Comparison of ENCODE assay signal across 9 mouse cellular contexts in the genomic region with DNA sequence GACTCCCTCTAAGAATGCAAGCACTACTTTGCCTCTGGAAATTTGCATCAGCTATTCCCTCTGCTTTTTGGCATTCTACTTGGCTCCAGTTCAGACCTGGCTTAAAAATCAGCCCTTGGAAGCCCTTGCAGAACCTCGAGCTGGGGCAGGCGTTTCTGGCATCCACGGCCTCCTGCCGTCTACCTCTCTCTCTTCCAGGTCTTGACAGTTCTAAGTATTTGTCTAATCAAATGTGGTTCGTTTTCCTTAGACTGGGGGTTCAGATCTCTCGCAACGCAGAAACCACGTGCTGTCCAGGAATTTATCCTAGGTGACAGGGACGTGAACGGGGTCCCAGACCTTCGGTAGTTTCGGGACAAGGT. TPM values are rescaled to one million over a fixed set of nuclear protein-coding genes. Genes with fewer than 3 reads are reported as not detected.
DNase-seq lines count a peak whose midpoint lies in the region; ATAC-seq and TF ChIP-seq lines count a peak whose summit lies in the region.
"Had no signal": no experiment of that assay in that cellular context is flagged by ENCODE, and none has a peak within 500 bp of the region (broad histone marks: within the 10 kb centered on the region; RNA-seq: fewer than 3 reads in every experiment).

No protein-coding gene starts in this region.

- peak overlapping the region; percentile 86 for H3K9ac ChIP-seq in liver, postnatal 0 days (replicated peaks)
- H3K9ac ChIP-seq in stomach, embryonic 16.5 days (ENCODE audit: low read length) = peak overlapping the region; percentile 99

- no peak for TF ChIP-seq EP300 in liver, postnatal 0 days (IDR thresholded peaks at IDR 0.05; ENCODE audit: low read depth)

- H3K4me2 ChIP-seq in liver, postnatal 0 days (ENCODE audit: low read depth, low read length) = peak overlapping the region; percentile 97
- peak overlapping the region; percentile 91 for H3K4me2 ChIP-seq in stomach, embryonic 16.5 days (ENCODE audit: low read depth, low read length)

- DNase-seq in right cerebral cortex, postnatal 10 days (ENCODE audit: low spot score in 2 of 2) = peak; percentile 78 to 81
- DNase-seq in right cerebral cortex, postnatal 36 days (ENCODE audit: low spot score in 2 of 2) = no peak
- peak; percentile 70 to 78 for DNase-seq in cerebellum, postnatal 36 days
- DNase-seq in heart, adult 8-10 months (ENCODE audit: low spot score) = peak; percentile 32
- peak; percentile 81 for DNase-seq in kidney, adult 9 months
- DNase-seq in liver, postnatal 0 days = no peak

- peak overlapping the region; percentile 69 for H3K4me3 ChIP-seq in liver, postnatal 0 days (ENCODE audit: low read depth, low read length)
- peak overlapping the region; percentile 81 for H3K4me3 ChIP-seq in stomach, embryonic 16.5 days (replicated peaks; ENCODE audit: low read length)

- peaks cover 14% of the 10 kb centered on the region for H3K4me1 ChIP-seq in liver, postnatal 0 days (ENCODE audit: insufficient read depth)
- peaks cover 22% of the 10 kb centered on the region for H3K4me1 ChIP-seq in stomach, embryonic 16.5 days (ENCODE audit: control insufficient read depth, insufficient read depth, low read length)

- 5% methylated on average over 12 of the region's 12 CpGs for WGBS in liver, postnatal 0 days (ENCODE audit: insufficient replicate concordance)
- 2% methylated on average over 12 of the region's 12 CpGs for WGBS in stomach, embryonic 16.5 days

- H3K36me3 ChIP-seq in liver, postnatal 0 days (replicated peaks; ENCODE audit: insufficient read depth, low read length) = no peaks in the 10 kb centered on the region
- no peaks in the 10 kb centered on the region for H3K36me3 ChIP-seq in stomach, embryonic 16.5 days (ENCODE audit: control insufficient read depth, insufficient read depth, low read length)

- ATAC-seq in liver, postnatal 0 days = no peak
- ATAC-seq in stomach, embryonic 16.5 days (ENCODE audit: insufficient read depth, low FRiP score) = no peak
- no peak for ATAC-seq in activated CD4-positive, CD25-positive, alpha-beta regulatory T cell, adult 4 months

- TF ChIP-seq CTCF in liver, postnatal 0 days (IDR thresholded peaks at IDR 0.05; ENCODE audit: low read depth) = no peak

- H3K27me3 ChIP-seq in liver, postnatal 0 days (ENCODE audit: insufficient read depth, low read length) = peaks cover 15% of the 10 kb centered on the region
- 0 out of 2 replicates have a peak, but pooled peaks cover 2% of the 10 kb centered on the region for H3K27me3 ChIP-seq in stomach, embryonic 16.5 days (ENCODE audit: control insufficient read depth, insufficient read depth, low read length)

- no peak overlapping the region for H3K27ac ChIP-seq in liver, postnatal 0 days (ENCODE audit: low read depth)
- peak overlapping the region; percentile 99 for H3K27ac ChIP-seq in stomach, embryonic 16.5 days (ENCODE audit: low read length)

- H3K9me3 ChIP-seq in liver, postnatal 0 days (ENCODE audit: low read length) = no peaks in the 10 kb centered on the region
- no peaks in the 10 kb centered on the region for H3K9me3 ChIP-seq in stomach, embryonic 16.5 days (replicated peaks; ENCODE audit: control insufficient read depth, low read length)

RNA-seq across cellular contexts. Expression of a gene that starts 0.3 kb away (rescaled TPM):
- total RNA-seq in heart, adult 8-10 months (2022) = 10 to 100 TPM; 15.1 to 17.1 (median 15.6) TPM
- polyA plus RNA-seq in liver, postnatal 0 days (2015; fragmentation: Nextera tagmentation; extraction: Ambion mirVana) = 3.3 and 4.1 TPM in 2 replicates
- polyA plus RNA-seq in stomach, embryonic 16.5 days (2015; fragmentation: Nextera tagmentation; extraction: Ambion mirVana) = 22.3 and 24.6 TPM in 2 replicates
- polyA plus RNA-seq in activated CD4-positive, CD25-positive, alpha-beta regulatory T cell, adult 4 months (2017; shearing (Covaris generic)) = not detected

RNA-seq across cellular contexts. Expression of a gene that starts 5.8 kb away (rescaled TPM):
- total RNA-seq in heart, adult 8-10 months (2022) = not detected
- not detected in 2 replicates for polyA plus RNA-seq in liver, postnatal 0 days (2015; fragmentation: Nextera tagmentation; extraction: Ambion mirVana)
- 0.19 and 0.30 TPM in 2 replicates for polyA plus RNA-seq in stomach, embryonic 16.5 days (2015; fragmentation: Nextera tagmentation; extraction: Ambion mirVana)
- polyA plus RNA-seq in activated CD4-positive, CD25-positive, alpha-beta regulatory T cell, adult 4 months (2017; shearing (Covaris generic)) = under 1 TPM in 1 of 2 experiments, not detected in 1; 0.17 TPM
- total RNA-seq: common myeloid progenitor, adult 5-6 weeks had no signal

RNA-seq across cellular contexts. Expression of a gene that starts 24.0 kb away (rescaled TPM):
- 10 to 100 TPM; 16.2 to 20.0 (median 18.2) TPM for total RNA-seq in heart, adult 8-10 months (2022)
- polyA plus RNA-seq in liver, postnatal 0 days (2015; fragmentation: Nextera tagmentation; extraction: Ambion mirVana) = 1.3 and 1.6 TPM in 2 replicates
- 5.5 and 5.6 TPM in 2 replicates for polyA plus RNA-seq in stomach, embryonic 16.5 days (2015; fragmentation: Nextera tagmentation; extraction: Ambion mirVana)
- 1 to 10 TPM; 1.5 to 1.8 TPM for polyA plus RNA-seq in activated CD4-positive, CD25-positive, alpha-beta regulatory T cell, adult 4 months (2017; shearing (Covaris generic))

RNA-seq across cellular contexts. Expression of a gene that starts 24.6 kb away (rescaled TPM):
- 10 to 100 TPM; 16.6 to 22.0 (median 18.7) TPM for total RNA-seq in heart, adult 8-10 months (2022)
- polyA plus RNA-seq in liver, postnatal 0 days (2015; fragmentation: Nextera tagmentation; extraction: Ambion mirVana) = 0.17 and 0.46 TPM in 2 replicates
- 4.4 TPM in 2 replicates for polyA plus RNA-seq in stomach, embryonic 16.5 days (2015; fragmentation: Nextera tagmentation; extraction: Ambion mirVana)
- polyA plus RNA-seq in activated CD4-positive, CD25-positive, alpha-beta regulatory T cell, adult 4 months (2017; shearing (Covaris generic)) = not detected
- total RNA-seq: common myeloid progenitor, adult 5-6 weeks had no signal

RNA-seq across cellular contexts. Expression of a gene that starts 39.5 kb away (rescaled TPM):
- total RNA-seq in heart, adult 8-10 months (2022) = not detected
- polyA plus RNA-seq in liver, postnatal 0 days (2015; fragmentation: Nextera tagmentation; extraction: Ambion mirVana) = 0.13 TPM in 1 of 2 replicates, not detected in the other
- polyA plus RNA-seq in stomach, embryonic 16.5 days (2015; fragmentation: Nextera tagmentation; extraction: Ambion mirVana) = 16.4 and 26.0 TPM in 2 replicates
- not detected for polyA plus RNA-seq in activated CD4-positive, CD25-positive, alpha-beta regulatory T cell, adult 4 months (2017; shearing (Covaris generic))
- total RNA-seq: common myeloid progenitor, adult 5-6 weeks had no signal

Comparison
In these comparisons a context has a peak if more than half of its experiments do, and no peak if none do; other contexts are left out.
1. DNase-seq: peak in right cerebral cortex, postnatal 10 days (2 of 2), cerebellum, postnatal 36 days (2 of 2), heart, adult 8-10 months (single experiment) and kidney, adult 9 months (single experiment); none in right cerebral cortex, postnatal 36 days (0 of 2) and liver, postnatal 0 days (single experiment).